Mouse (Mus musculus) cerebellum, adult 2 months (tissue): ENCODE data around the gene Syne3.

Experiments
- CTCF ChIP-seq: fragments of 200-500 bp; IDR thresholded peaks from 2 replicates; pipeline ENCODE4 v1.5.1; 2011; ENCODE audit warnings: low read depth, mild to moderate bottlenecking, control low read depth, low read length, moderate library complexity, borderline replicate concordance; ENCODE audit not compliant: insufficient read depth
- POLR2A ChIP-seq: fragments of 200-500 bp; IDR thresholded peaks from 2 replicates; pipeline ENCODE4 v1.6.1; 2011; ENCODE audit warnings: low read length, control low read depth, borderline replicate concordance; ENCODE audit not compliant: insufficient read depth

GRCm38 (mm10) chr12:104917297-104917696 is 92.3 kb downstream of the Syne3 start:
- no peak for TF ChIP-seq CTCF
- no peak for TF ChIP-seq POLR2A
